Mouse (Mus musculus) stomach, embryonic 16.5 days (tissue): ENCODE data around the gene Wasf2. TPM values are rescaled to one million over a fixed set of nuclear protein-coding genes. Genes with fewer than 3 reads are reported as not detected.

Source experiments
- ATAC-seq: fragments of 200-750 bp; cut with Nextera tagmentation; 2 replicates; pipeline ENCODE4 v1.8.0; 2017; ENCODE audit warnings: moderate number of reproducible peaks, moderate TSS enrichment; ENCODE audit not compliant: insufficient read depth, low FRiP score
- H3K27ac ChIP-seq: fragments of 300-500 bp; sonication (generic); 2 replicates; pipeline ENCODE4 v1.5.1; 2014; ENCODE audit warnings: low read length
- H3K27me3 ChIP-seq: fragments of 300-500 bp; sonication (generic); 2 replicates; pipeline ENCODE4 v1.6.1; 2014; ENCODE audit warnings: low read length, control low read depth, mixed read lengths; ENCODE audit not compliant: control insufficient read depth, insufficient read depth
- H3K36me3 ChIP-seq: fragments of 300-500 bp; sonication (generic); 2 replicates; pipeline ENCODE4 v1.6.1; 2014; ENCODE audit warnings: low read length; ENCODE audit not compliant: control insufficient read depth, insufficient read depth
- H3K4me1 ChIP-seq: fragments of 300-500 bp; sonication (generic); 2 replicates; pipeline ENCODE4 v1.6.1; 2014; ENCODE audit warnings: low read length, control low read depth, mixed read lengths; ENCODE audit not compliant: control insufficient read depth, insufficient read depth
- H3K4me2 ChIP-seq: fragments of 300-500 bp; sonication (generic); 2 replicates; pipeline ENCODE4 v1.6.1; 2014; ENCODE audit warnings: low read depth, low read length, mixed read lengths
- H3K4me3 ChIP-seq: fragments of 300-500 bp; sonication (generic); replicated peaks from 2 replicates; pipeline ENCODE4 v1.5.1; 2014; ENCODE audit warnings: mild to moderate bottlenecking, low read length
- H3K9ac ChIP-seq: fragments of 300-500 bp; sonication (generic); 2 replicates; pipeline ENCODE4 v1.6.1; 2014; ENCODE audit warnings: low read length
- H3K9me3 ChIP-seq: fragments of 300-500 bp; sonication (generic); replicated peaks from 2 replicates; pipeline ENCODE4 v1.6.1; 2016; ENCODE audit warnings: low read length, control low read depth; ENCODE audit not compliant: control insufficient read depth
- WGBS: fragments of 180-500 bp; shearing (Covaris S2); extraction: QIAGEN DNeasy Blood & Tissue Kit; methylation state at CpG from one replicate; pipeline ENCODE4 v1.1.7; 2014; 5-methylcytosine and 5-hydroxymethylcytosine counted together
- polyA plus RNA-seq: library from polyadenylated mRNA; unstranded; fragments of >200 nt; fragmentation: Nextera tagmentation; extraction: Ambion mirVana; gene quantifications from 2 replicates; pipeline ENCODE4 v1.2.1, GENCODE M21; 2015

The Wasf2 gene
- polyA plus RNA-seq, 1 experiment from 2014 or later = 84.3 TPM

- no peaks in the 10 kb centered on the region for H3K9me3 ChIP-seq
- H3K27ac ChIP-seq = peak overlapping the region; percentile 86
- H3K9ac ChIP-seq = peak overlapping the region; percentile 91
- H3K36me3 ChIP-seq = no peaks in the 10 kb centered on the region
- peaks cover 12% of the 10 kb centered on the region for H3K4me1 ChIP-seq
- H3K4me3 ChIP-seq = peak overlapping the region; percentile 94
- no peaks in the 10 kb centered on the region for H3K27me3 ChIP-seq
- ATAC-seq = peak; percentile 9; the same call in 1 of the 2 replicates
- under 1% methylated on average over 17 of the region's 17 CpGs for WGBS
- H3K4me2 ChIP-seq = peak overlapping the region; percentile 92
Measured at GRCm38 (mm10) chr4:133130890-133131741, 811 bp downstream of the Wasf2 start.

- Histone ChIP-seq H3K27ac (peak overlapping the region; percentile 86), H3K27me3 (no peaks in the 10 kb centered on the region), H3K36me3 (no peaks in the 10 kb centered on the region), H3K4me1 (peaks cover 12% of the 10 kb centered on the region), H3K9me3 (no peaks in the 10 kb centered on the region), H3K4me3 (peak overlapping the region; percentile 94), H3K4me2 (peak overlapping the region; percentile 92), H3K9ac (peak overlapping the region; percentile 91)
- WGBS = 2% methylated on average over 6 of the region's 6 CpGs
- no peak for ATAC-seq
Measured at GRCm38 (mm10) chr4:133132027-133132426, 1.7 kb downstream of the Wasf2 start.

GRCm38 (mm10) chr4:133136946-133137345, 6.6 kb downstream of the Wasf2 start:
- Histone ChIP-seq H3K36me3 (0 out of 2 replicates have a peak, but pooled peaks cover 4% of the 10 kb centered on the region), H3K4me3 (no peak overlapping the region), H3K27ac (no peak overlapping the region), H3K4me1 (0 out of 2 replicates have a peak, but pooled peaks cover 6% of the 10 kb centered on the region), H3K9ac (no peak overlapping the region), H3K9me3 (no peaks in the 10 kb centered on the region), H3K27me3 (no peaks in the 10 kb centered on the region), H3K4me2 (no peak overlapping the region)
- no peak for ATAC-seq
- 52% methylated on average over 1 of the region's 1 CpGs for WGBS

- H3K4me3 ChIP-seq = no peak overlapping the region
- WGBS = 87% methylated on average over 4 of the region's 4 CpGs
- H3K4me1 ChIP-seq = 0 out of 2 replicates have a peak, but pooled peaks cover 3% of the 10 kb centered on the region
- ATAC-seq = no peak
- H3K4me2 ChIP-seq = no peak overlapping the region
- 0 out of 2 replicates have a peak, but pooled peaks cover 4% of the 10 kb centered on the region for H3K36me3 ChIP-seq
- H3K9me3 ChIP-seq = no peaks in the 10 kb centered on the region
- H3K27me3 ChIP-seq = no peaks in the 10 kb centered on the region
- no peak overlapping the region; the same call in 1 of the 2 replicates for H3K27ac ChIP-seq
- H3K9ac ChIP-seq = no peak overlapping the region
Measured at GRCm38 (mm10) chr4:133138971-133139370, 8.7 kb downstream of the Wasf2 start.

- ATAC-seq = no peak
- H3K4me3 ChIP-seq = no peak overlapping the region
- no peaks in the 10 kb centered on the region for H3K36me3 ChIP-seq
- H3K9me3 ChIP-seq = no peaks in the 10 kb centered on the region
- no peak overlapping the region for H3K4me2 ChIP-seq
- WGBS = 83% methylated on average over 5 of the region's 5 CpGs
- H3K9ac ChIP-seq = no peak overlapping the region
- no peaks in the 10 kb centered on the region for H3K27me3 ChIP-seq
- no peak overlapping the region for H3K27ac ChIP-seq
- 0 out of 2 replicates have a peak, but pooled peaks cover 4% of the 10 kb centered on the region for H3K4me1 ChIP-seq
Measured at GRCm38 (mm10) chr4:133155006-133155405, 24.7 kb downstream of the Wasf2 start.

- H3K36me3 ChIP-seq = no peaks in the 10 kb centered on the region
- H3K4me3 ChIP-seq = no peak overlapping the region
- ATAC-seq = no peak
- no peaks in the 10 kb centered on the region for H3K27me3 ChIP-seq
- H3K27ac ChIP-seq = no peak overlapping the region
- H3K4me2 ChIP-seq = no peak overlapping the region
- no peak overlapping the region for H3K9ac ChIP-seq
- 79% methylated on average over 6 of the region's 6 CpGs for WGBS
- 0 out of 2 replicates have a peak, but pooled peaks cover 4% of the 10 kb centered on the region for H3K4me1 ChIP-seq
- H3K9me3 ChIP-seq = no peaks in the 10 kb centered on the region
Measured at GRCm38 (mm10) chr4:133155726-133156125, 25.4 kb downstream of the Wasf2 start.

- H3K27ac ChIP-seq = peak overlapping the region; percentile 33; the same call in 1 of the 2 replicates
- H3K36me3 ChIP-seq = no peaks in the 10 kb centered on the region
- no peak overlapping the region for H3K4me3 ChIP-seq
- no peak overlapping the region for H3K9ac ChIP-seq
- H3K4me1 ChIP-seq = 0 out of 2 replicates have a peak, but pooled peaks cover 4% of the 10 kb centered on the region
- no peaks in the 10 kb centered on the region for H3K9me3 ChIP-seq
- no peaks in the 10 kb centered on the region for H3K27me3 ChIP-seq
- H3K4me2 ChIP-seq = no peak overlapping the region
- ATAC-seq = no peak
- WGBS = 71% methylated on average over 4 of the region's 4 CpGs
Measured at GRCm38 (mm10) chr4:133156422-133156821, 26.1 kb downstream of the Wasf2 start.

GRCm38 (mm10) chr4:133156831-133157230, 26.5 kb downstream of the Wasf2 start:
- H3K4me3 ChIP-seq = no peak overlapping the region
- ATAC-seq = no peak
- H3K4me2 ChIP-seq = no peak overlapping the region

GRCm38 (mm10) chr4:133159127-133159526, 28.8 kb downstream of the Wasf2 start:
- ATAC-seq = no peak
- 57% methylated on average over 6 of the region's 6 CpGs for WGBS
- H3K9me3 ChIP-seq = no peaks in the 10 kb centered on the region
- 0 out of 2 replicates have a peak, but pooled peaks cover 4% of the 10 kb centered on the region for H3K4me1 ChIP-seq
- peak overlapping the region; percentile 25 for H3K27ac ChIP-seq
- H3K4me2 ChIP-seq = no peak overlapping the region
- no peak overlapping the region for H3K9ac ChIP-seq
- no peaks in the 10 kb centered on the region for H3K27me3 ChIP-seq
- H3K36me3 ChIP-seq = no peaks in the 10 kb centered on the region
- H3K4me3 ChIP-seq = no peak overlapping the region

More at GRCm38 (mm10) chr4:133156831-133157230, 26.5 kb downstream of the Wasf2 start:
- no peaks in the 10 kb centered on the region for H3K27me3 ChIP-seq
- no peak overlapping the region for H3K9ac ChIP-seq
- peak overlapping the region; percentile 33; the same call in 1 of the 2 replicates for H3K27ac ChIP-seq
- no peaks in the 10 kb centered on the region for H3K9me3 ChIP-seq
- no peaks in the 10 kb centered on the region for H3K36me3 ChIP-seq
- H3K4me1 ChIP-seq = 0 out of 2 replicates have a peak, but pooled peaks cover 4% of the 10 kb centered on the region
- 68% methylated on average over 10 of the region's 10 CpGs for WGBS
